Mouse (Mus musculus): Measurements from ENCODE around the gene Lrrfip1.

The Lrrfip1 gene

DNA sequence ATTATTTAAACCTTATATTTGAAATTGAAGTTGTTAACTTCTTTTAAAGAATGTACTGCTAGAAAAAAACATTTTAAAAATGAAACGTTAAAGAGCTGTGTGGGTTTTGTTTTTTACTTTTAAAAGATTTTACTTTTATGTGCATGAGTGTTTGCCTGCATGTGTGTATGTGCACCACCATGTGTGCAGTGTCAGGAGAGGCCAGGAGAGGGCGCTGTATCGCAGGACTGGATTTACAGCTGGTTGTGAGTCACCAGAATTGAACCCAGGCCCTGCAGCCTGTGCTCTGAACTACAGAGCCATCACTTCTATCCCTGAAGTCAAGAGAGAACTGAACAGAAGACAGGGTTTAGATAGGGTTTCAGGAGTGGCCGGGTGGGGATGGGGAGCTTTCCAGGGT is 130.3 kb downstream of the Lrrfip1 start:
- DNase-seq (ENCODE audit: low read depth, low spot score), result no peak

DNA sequence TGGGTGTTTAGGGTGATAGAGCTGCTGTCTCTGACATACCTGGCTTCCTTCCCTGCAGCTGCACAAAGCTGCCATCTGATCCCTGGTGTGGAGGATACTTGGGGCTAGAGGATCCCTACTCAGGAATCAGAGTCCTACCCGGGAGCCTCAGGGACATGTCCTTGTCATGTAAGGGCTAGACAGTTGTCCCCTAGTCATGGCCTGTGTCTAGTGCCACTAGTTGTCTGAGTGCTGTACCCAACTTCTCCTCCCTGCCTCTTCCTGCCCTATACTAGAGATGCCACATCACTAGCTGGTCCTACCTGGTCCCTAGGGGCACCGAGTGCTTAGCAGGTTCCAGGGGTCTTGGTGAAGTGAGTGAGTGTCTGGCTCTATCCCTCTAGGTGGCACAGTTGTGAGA is 138.5 kb downstream of the Lrrfip1 start:
- no peak for DNase-seq (ENCODE audit: low read depth, low spot score)

DNA sequence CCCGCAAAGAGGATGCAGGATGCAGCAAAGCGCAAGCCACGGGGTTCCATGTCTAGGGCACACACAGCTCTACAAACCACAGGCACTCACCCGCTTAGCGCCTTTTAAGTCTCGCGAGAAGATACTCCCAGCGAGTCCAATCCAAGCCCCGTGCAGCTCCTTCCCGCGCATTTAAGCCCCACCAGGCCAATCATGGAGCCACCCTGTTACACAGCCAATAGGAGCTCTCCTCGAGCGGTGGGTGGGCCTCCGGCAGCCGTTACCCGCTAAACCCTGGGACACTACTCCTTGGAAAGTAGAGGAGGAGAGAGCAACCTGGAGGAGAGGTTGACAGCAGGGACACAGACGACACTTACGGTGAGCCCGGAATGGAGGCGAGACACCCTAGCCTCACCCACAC is 146.3 kb downstream of the Lrrfip1 start, which contains the start of gene Rbm44:
Gene Rbm44 (plus strand): TSS at position 277 of the 400 bp plus-strand sequence.
- peak; percentile 1 for DNase-seq (ENCODE audit: low read depth, low spot score)

DNA sequence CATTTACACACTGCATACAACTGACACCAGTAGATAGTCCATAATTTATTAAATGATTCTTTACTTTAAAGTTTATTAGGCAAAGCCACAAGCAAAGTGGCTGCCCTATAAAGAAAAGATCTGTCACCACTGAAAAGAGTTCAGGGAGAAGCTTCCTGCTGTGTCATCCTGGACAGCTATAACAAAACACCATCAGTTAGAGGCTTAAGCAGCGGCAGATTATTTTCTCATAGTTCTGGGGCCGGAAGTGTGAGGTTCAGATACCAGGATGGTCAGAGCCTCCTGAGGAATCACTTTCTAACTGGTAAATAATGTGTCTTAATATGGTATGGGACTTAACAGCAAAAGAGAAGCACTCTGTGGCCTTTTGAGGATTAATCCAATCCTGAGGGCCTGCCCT is 153.0 kb downstream of the Lrrfip1 start:
- no peak for DNase-seq (ENCODE audit: low read depth, low spot score)

DNA sequence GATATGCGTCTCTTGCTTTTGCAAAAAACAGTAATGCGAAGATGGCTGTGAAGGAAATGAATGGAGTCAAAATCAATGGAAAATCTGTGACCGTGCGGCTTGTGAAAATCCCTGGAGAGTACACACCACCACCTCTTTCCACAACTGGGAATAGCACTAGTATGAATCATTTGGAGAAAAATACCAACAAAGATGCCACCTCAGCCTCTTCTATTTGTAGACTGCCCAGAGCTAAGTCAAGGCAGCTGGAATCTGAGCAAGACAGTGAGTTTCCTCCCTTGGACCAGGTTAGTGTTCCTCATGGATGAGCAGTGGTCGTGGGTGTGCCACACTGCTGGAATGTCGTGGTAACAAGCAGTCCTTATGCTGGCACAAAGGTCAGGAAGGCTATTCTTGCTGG is 168.3 kb downstream of the Lrrfip1 start:
- DNase-seq (ENCODE audit: low read depth, low spot score), result no peak

DNA sequence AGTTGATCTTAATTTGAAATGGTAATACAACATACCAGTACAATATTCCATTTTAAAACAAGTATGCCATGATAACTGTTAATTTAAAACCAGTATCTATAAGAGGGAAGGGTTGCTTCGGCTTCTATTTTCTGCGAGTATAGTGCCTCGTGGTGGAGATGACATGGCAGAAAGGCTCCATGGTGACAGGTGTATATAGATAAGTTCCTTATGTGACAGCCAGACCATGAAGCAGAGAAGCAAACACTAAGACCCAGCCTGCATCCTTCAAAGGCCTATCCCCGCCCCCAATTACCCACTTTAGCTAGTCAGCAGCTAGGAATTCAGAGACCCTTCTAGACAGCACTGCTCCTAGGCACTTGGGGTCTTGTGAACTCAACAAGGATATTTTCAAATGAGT is 170.6 kb downstream of the Lrrfip1 start:
- no peak for DNase-seq (ENCODE audit: low read depth, low spot score)

DNA sequence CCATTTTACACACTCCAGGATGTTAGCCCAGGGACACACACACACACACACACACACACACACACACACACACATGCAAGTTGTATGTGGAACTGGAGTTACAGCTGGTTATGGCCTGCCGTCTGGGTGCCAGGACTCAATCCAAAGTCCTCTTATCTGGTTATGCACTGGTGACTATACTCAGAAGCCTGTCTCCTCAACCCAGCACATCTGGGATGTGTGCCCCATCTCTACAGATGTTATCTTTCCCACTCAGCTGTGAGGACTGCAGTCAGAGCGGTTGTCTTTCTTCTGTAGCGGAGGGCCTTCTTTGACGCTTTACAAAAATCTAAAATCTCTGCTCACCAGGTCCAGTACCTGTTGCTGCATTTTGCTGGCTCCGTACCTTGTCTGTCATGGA is 176.3 kb downstream of the Lrrfip1 start:
- no peak for DNase-seq (ENCODE audit: low read depth, low spot score)

DNA sequence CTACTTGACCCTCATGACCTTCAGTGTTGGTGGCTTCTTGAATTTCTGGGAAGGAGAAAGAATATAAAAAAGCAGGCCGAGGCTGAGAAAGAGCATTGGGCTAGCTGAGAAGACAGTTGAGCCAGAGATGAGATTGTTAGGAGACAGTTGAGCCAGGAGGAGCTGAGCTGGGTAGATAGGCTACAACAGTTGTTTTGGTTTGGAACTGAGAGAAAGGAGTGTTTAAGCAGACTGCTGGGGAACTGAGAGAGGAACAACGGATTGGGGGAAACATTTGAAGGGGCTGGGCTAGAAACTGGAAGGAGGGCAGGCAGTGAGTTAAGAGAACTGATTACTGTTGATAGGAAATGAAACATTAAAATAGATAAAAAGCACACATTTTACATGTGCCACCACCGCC is 177.5 kb downstream of the Lrrfip1 start:
- no peak for DNase-seq (ENCODE audit: low read depth, low spot score)

DNA sequence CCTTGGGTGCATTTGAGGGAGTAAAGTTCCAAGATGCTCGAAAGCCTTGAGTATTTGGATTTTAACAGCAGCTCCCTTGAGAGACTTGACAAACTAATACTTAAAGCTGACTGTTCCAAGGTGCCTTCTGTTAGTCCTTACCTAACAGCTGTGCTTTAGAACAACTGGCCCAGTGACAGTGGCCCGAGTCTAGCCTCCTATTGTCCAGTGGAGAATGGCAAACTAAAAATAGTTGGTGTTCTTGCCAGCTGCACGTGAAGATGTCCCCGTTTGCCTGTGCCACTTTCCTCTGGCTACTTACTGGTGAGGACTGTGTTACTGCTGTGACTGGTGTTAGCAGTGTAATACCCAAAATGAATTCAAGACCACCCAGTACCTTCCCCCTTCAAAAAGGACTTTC is 178.3 kb downstream of the Lrrfip1 start:
- DNase-seq (ENCODE audit: low read depth, low spot score), result no peak
